Mouse (Mus musculus): ENCODE measurements around the gene Bcl2l12. TPM values are rescaled to one million over a fixed set of nuclear protein-coding genes. Genes with fewer than 3 reads are reported as not detected.

Bcl2l12 gene
- polyA plus RNA-seq, 1 experiment from 2014 or later, result 10.0 TPM

DNA sequence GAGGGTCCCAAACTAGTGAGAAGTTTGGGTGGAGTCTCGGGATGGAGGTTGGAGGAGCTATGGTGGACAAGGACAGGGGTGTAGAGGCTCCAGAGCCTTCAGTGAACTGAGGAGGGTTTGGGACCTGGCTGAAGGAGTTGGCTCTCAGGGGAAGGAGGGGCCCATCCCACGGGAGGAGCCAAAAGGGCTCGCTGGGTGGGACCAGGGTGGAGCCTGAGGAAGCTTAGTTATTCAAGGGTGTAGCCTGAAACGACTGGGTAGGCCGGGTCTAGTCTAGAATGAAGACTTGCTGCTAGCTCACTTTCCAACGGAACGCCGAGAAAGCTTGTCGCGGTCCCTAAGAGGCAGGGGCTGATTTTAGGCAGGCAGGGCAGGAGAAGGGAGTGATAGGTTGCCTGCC is 46.6 kb downstream of the Bcl2l12 start:
- peaks cover 16% of the 10 kb centered on the region for H3K4me1 ChIP-seq
- under 1% methylated on average over 10 of the region's 10 CpGs for WGBS
- H3K4me3 ChIP-seq, result peak overlapping the region; percentile 37
- peak; percentile 31; the same call in 1 of the 2 replicates for ATAC-seq (replicated peaks)
- H3K27me3 ChIP-seq (replicated peaks), result peaks cover 26% of the 10 kb centered on the region
- H3K4me2 ChIP-seq, result peak overlapping the region; percentile 69
- H3K27ac ChIP-seq, result no peak overlapping the region
- no peaks in the 10 kb centered on the region for H3K9me3 ChIP-seq
- H3K36me3 ChIP-seq (replicated peaks), result no peaks in the 10 kb centered on the region
- H3K9ac ChIP-seq, result no peak overlapping the region

DNA sequence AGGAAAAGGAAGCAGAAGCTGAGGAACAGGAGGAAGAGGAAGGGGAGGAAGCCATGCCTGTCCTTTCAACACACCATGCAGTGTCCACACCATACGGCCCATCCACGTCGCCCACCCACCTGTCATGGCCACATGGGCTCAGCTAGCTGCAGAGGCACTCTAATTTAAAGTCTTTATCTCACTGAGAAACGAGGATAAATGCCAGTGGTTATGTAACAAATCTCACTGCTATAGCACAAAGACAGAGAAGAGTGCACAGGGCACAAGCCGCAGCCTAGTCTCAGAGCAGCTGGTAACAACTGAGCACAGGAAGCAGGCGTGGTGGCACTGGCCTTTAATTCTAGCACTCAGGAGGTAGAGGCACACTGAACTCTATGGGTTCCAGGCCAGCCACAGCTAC is 48.6 kb downstream of the Bcl2l12 start:
- H3K27me3 ChIP-seq (replicated peaks), result peaks cover 26% of the 10 kb centered on the region
- H3K9ac ChIP-seq, result no peak overlapping the region
- no peaks in the 10 kb centered on the region for H3K36me3 ChIP-seq (replicated peaks)
- WGBS, result 78% methylated on average over 6 of the region's 6 CpGs
- ATAC-seq (replicated peaks), result no peak
- peaks cover 16% of the 10 kb centered on the region for H3K4me1 ChIP-seq
- H3K4me3 ChIP-seq, result no peak overlapping the region
- no peak overlapping the region for H3K27ac ChIP-seq
- H3K9me3 ChIP-seq, result no peaks in the 10 kb centered on the region
- no peak overlapping the region for H3K4me2 ChIP-seq

DNA sequence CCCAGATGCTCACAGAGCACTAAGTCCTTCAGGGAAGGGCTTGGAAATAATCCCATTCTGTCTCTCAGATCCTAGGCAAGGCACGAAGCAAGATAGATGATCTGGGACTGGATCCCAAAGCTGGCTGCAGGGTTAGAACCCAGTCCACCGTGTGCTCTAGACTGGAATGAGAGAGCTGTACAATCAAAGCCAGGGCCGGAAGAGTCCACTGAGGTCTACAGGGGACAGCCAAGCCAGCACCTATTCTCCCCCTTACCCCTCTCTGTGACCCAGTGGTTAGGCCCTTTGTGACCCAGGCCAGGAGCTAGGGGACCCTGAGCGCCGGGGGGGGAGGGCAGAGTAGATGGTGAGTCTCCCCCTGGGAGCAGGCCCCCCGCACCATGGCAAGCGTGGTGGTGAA is 55.6 kb downstream of the Bcl2l12 start, which contains the start of gene Tsks:
Gene Tsks, plus strand, starts transcription at position 301 of the 400 bp plus-strand sequence.
- 79% methylated on average over 7 of the region's 7 CpGs for WGBS
- H3K36me3 ChIP-seq (replicated peaks), result no peaks in the 10 kb centered on the region

More for the DNA sequence above, 55.6 kb downstream of the Bcl2l12 start, which contains the start of gene Tsks:
- H3K9me3 ChIP-seq, result no peaks in the 10 kb centered on the region
- no peak within 1 kb of the TSS for H3K9ac ChIP-seq
- H3K27me3 ChIP-seq (replicated peaks), result no peaks in the 10 kb centered on the region
- H3K4me3 ChIP-seq, result no peak within 1 kb of the TSS
- no peak within 1 kb of the TSS for H3K27ac ChIP-seq
- H3K4me2 ChIP-seq, result no peak within 1 kb of the TSS
- H3K4me1 ChIP-seq, result no peaks in the 10 kb centered on the region
- ATAC-seq (replicated peaks), result no peak

Small RNA genes within 50 kb of the gene (microRNA-seq; reads per million reads assigned to microRNA genes)
- gene Mir7054, result 0.74 reads per million

Other genes starting within 250 kb of the Bcl2l12 start
- gene Zfp473, start 247.7 kb downstream of the Bcl2l12 start, polyA plus RNA-seq (2015; fragmentation: Nextera tagmentation; extraction: Ambion mirVana), result 1.4 and 1.5 TPM in 2 replicates
- 49.9 and 52.7 TPM in 2 replicates for gene Nup62, start 182.6 kb downstream of the Bcl2l12 start, polyA plus RNA-seq (2015; fragmentation: Nextera tagmentation; extraction: Ambion mirVana)
- 1.6 and 2.2 TPM in 2 replicates for gene Il4i1, start 182.3 kb downstream of the Bcl2l12 start, polyA plus RNA-seq (2015; fragmentation: Nextera tagmentation; extraction: Ambion mirVana)
- gene Atf5, start 182.1 kb downstream of the Bcl2l12 start, polyA plus RNA-seq (2015; fragmentation: Nextera tagmentation; extraction: Ambion mirVana), result 2.8 and 3.9 TPM in 2 replicates
- gene Akt1s1, start 149.7 kb downstream of the Bcl2l12 start, polyA plus RNA-seq (2015; fragmentation: Nextera tagmentation; extraction: Ambion mirVana), result 89.7 and 91.1 TPM in 2 replicates
- 121 and 122 TPM in 2 replicates for gene Tbc1d17, start 149.6 kb downstream of the Bcl2l12 start, polyA plus RNA-seq (2015; fragmentation: Nextera tagmentation; extraction: Ambion mirVana)
- 30.5 and 32.8 TPM in 2 replicates for gene Pnkp, start 141.6 kb downstream of the Bcl2l12 start, polyA plus RNA-seq (2015; fragmentation: Nextera tagmentation; extraction: Ambion mirVana)
- gene Ptov1, start 128.9 kb downstream of the Bcl2l12 start, polyA plus RNA-seq (2015; fragmentation: Nextera tagmentation; extraction: Ambion mirVana), result 517 and 553 TPM in 2 replicates
- gene Med25, start 106.0 kb downstream of the Bcl2l12 start, polyA plus RNA-seq (2015; fragmentation: Nextera tagmentation; extraction: Ambion mirVana), result 179 TPM in 2 replicates
- gene Fuz, start 102.6 kb downstream of the Bcl2l12 start, polyA plus RNA-seq (2015; fragmentation: Nextera tagmentation; extraction: Ambion mirVana), result 20.3 and 22.9 TPM in 2 replicates
- 122 and 140 TPM in 2 replicates for gene Ap2a1, start 69.2 kb downstream of the Bcl2l12 start, polyA plus RNA-seq (2015; fragmentation: Nextera tagmentation; extraction: Ambion mirVana)
- 0.11 and 0.21 TPM in 2 replicates for gene Tsks, start 55.5 kb downstream of the Bcl2l12 start, polyA plus RNA-seq (2015; fragmentation: Nextera tagmentation; extraction: Ambion mirVana)
- 56.5 and 58.2 TPM in 2 replicates for gene Cpt1c, start 23.9 kb downstream of the Bcl2l12 start, polyA plus RNA-seq (2015; fragmentation: Nextera tagmentation; extraction: Ambion mirVana)
- gene Prmt1, start 12.1 kb downstream of the Bcl2l12 start, polyA plus RNA-seq (2015; fragmentation: Nextera tagmentation; extraction: Ambion mirVana), result 697 and 717 TPM in 2 replicates
- 61.9 and 66.8 TPM in 2 replicates for gene Irf3, start 1.1 kb downstream of the Bcl2l12 start, polyA plus RNA-seq (2015; fragmentation: Nextera tagmentation; extraction: Ambion mirVana)
- gene Scaf1, start 17.7 kb upstream of the Bcl2l12 start, polyA plus RNA-seq (2015; fragmentation: Nextera tagmentation; extraction: Ambion mirVana), result 54.5 and 56.7 TPM in 2 replicates
- gene Rras, start 19.2 kb upstream of the Bcl2l12 start, polyA plus RNA-seq (2015; fragmentation: Nextera tagmentation; extraction: Ambion mirVana), result 12.5 and 15.2 TPM in 2 replicates
- 16.2 and 18.1 TPM in 2 replicates for gene Prr12, start 54.2 kb upstream of the Bcl2l12 start, polyA plus RNA-seq (2015; fragmentation: Nextera tagmentation; extraction: Ambion mirVana)
- 67.2 and 72.1 TPM in 2 replicates for gene Nosip, start 63.7 kb upstream of the Bcl2l12 start, polyA plus RNA-seq (2015; fragmentation: Nextera tagmentation; extraction: Ambion mirVana)
- 15.7 and 15.9 TPM in 2 replicates for gene Prrg2, start 64.0 kb upstream of the Bcl2l12 start, polyA plus RNA-seq (2015; fragmentation: Nextera tagmentation; extraction: Ambion mirVana)
- gene Rcn3, start 93.5 kb upstream of the Bcl2l12 start, polyA plus RNA-seq (2015; fragmentation: Nextera tagmentation; extraction: Ambion mirVana), result 55.4 and 62.2 TPM in 2 replicates
- 32.0 and 36.8 TPM in 2 replicates for gene Fcgrt, start 105.1 kb upstream of the Bcl2l12 start, polyA plus RNA-seq (2015; fragmentation: Nextera tagmentation; extraction: Ambion mirVana)
- 742 and 762 TPM in 2 replicates for gene Rps11, start 125.7 kb upstream of the Bcl2l12 start, polyA plus RNA-seq (2015; fragmentation: Nextera tagmentation; extraction: Ambion mirVana)
- gene Rpl13a, start 130.0 kb upstream of the Bcl2l12 start, polyA plus RNA-seq (2015; fragmentation: Nextera tagmentation; extraction: Ambion mirVana), result 582 and 606 TPM in 2 replicates
- not detected in 2 replicates for gene Gm45713, start 137.5 kb upstream of the Bcl2l12 start, polyA plus RNA-seq (2015; fragmentation: Nextera tagmentation; extraction: Ambion mirVana)
- gene Flt3l, start 137.7 kb upstream of the Bcl2l12 start, polyA plus RNA-seq (2015; fragmentation: Nextera tagmentation; extraction: Ambion mirVana), result 2.1 and 2.3 TPM in 2 replicates
- gene Pih1d1, start 155.6 kb upstream of the Bcl2l12 start, polyA plus RNA-seq (2015; fragmentation: Nextera tagmentation; extraction: Ambion mirVana), result 87.1 and 90.0 TPM in 2 replicates
- 16.1 and 19.8 TPM in 2 replicates for gene Aldh16a1, start 155.9 kb upstream of the Bcl2l12 start, polyA plus RNA-seq (2015; fragmentation: Nextera tagmentation; extraction: Ambion mirVana)
- gene Slc17a7, start 165.2 kb upstream of the Bcl2l12 start, polyA plus RNA-seq (2015; fragmentation: Nextera tagmentation; extraction: Ambion mirVana), result 0.59 and 1.0 TPM in 2 replicates
- gene Gfy, start 180.9 kb upstream of the Bcl2l12 start, polyA plus RNA-seq (2015; fragmentation: Nextera tagmentation; extraction: Ambion mirVana), result not detected in 2 replicates
- 0.68 and 0.93 TPM in 2 replicates for gene Pth2, start 182.3 kb upstream of the Bcl2l12 start, polyA plus RNA-seq (2015; fragmentation: Nextera tagmentation; extraction: Ambion mirVana)
- 0.63 and 0.84 TPM in 2 replicates for gene Ccdc155, start 206.2 kb upstream of the Bcl2l12 start, polyA plus RNA-seq (2015; fragmentation: Nextera tagmentation; extraction: Ambion mirVana)
- gene Dkkl1, start 213.4 kb upstream of the Bcl2l12 start, polyA plus RNA-seq (2015; fragmentation: Nextera tagmentation; extraction: Ambion mirVana), result 4.0 and 5.8 TPM in 2 replicates
- 45.7 and 55.8 TPM in 2 replicates for gene Tead2, start 217.0 kb upstream of the Bcl2l12 start, polyA plus RNA-seq (2015; fragmentation: Nextera tagmentation; extraction: Ambion mirVana)
- gene Cd37, start 240.4 kb upstream of the Bcl2l12 start, polyA plus RNA-seq (2015; fragmentation: Nextera tagmentation; extraction: Ambion mirVana), result 1.3 and 1.7 TPM in 2 replicates
- 0.50 and 0.91 TPM in 2 replicates for gene Slc6a16, start 242.4 kb upstream of the Bcl2l12 start, polyA plus RNA-seq (2015; fragmentation: Nextera tagmentation; extraction: Ambion mirVana)